In the genomic region with DNA sequence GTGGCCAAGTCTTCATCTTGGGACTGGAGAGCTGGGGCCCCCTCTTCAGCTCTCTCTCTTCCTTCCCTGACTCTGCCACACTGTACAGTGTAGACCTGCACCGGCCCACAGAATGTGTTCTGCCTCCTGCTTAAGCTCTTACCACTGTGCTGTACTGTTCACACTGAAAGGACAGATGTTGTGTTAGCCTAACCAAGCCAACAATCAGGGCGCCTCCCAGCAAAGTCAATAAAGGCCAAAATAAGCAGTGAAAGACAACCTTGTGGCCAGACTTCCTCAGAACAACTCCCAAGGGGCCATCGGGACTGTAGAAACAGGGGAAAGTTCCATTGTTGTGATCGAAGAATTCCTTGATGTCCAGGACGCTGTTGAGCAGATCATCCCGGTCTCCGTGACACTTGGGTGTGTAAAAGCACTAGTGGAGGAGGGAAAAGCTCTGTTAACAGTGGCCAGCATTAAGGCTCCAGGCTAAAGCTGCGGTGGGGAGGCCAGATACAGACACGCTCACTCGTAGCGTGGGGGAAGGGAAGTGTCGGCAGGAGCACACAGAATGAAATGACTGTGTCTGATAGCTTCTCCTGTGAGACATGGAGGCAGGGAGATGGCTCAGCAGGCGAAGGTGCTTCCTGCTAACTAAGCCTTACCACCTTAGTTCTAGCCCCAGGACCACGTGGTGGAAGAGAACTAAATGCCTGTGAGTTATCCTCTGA, we compare ENCODE assay signal across 13 mouse cellular contexts. TPM values are rescaled to one million over a fixed set of nuclear protein-coding genes. Genes with fewer than 3 reads are reported as not detected.
A peak's percentile ranks its signal among the peaks of the same experiment; 100 is the strongest.
DNase-seq lines count a peak whose midpoint lies in the region; ATAC-seq and TF ChIP-seq lines count a peak whose summit lies in the region.
"Had no signal": no experiment of that assay in that cellular context is flagged by ENCODE, and none has a peak within 500 bp of the region (broad histone marks: within the 10 kb centered on the region; RNA-seq: fewer than 3 reads in every experiment).

No protein-coding gene starts in this region.

- H3K4me3 ChIP-seq in CH12.LX (replicated peaks in 1 of 3; ENCODE audit: low read depth in 2 of 3, low read length in 2 of 3, poor library complexity in 1 of 3), result peak overlapping the region in 1 of 3 experiments; percentile 5
- H3K4me3 ChIP-seq in heart, embryonic 10.5 days, result 0 out of 2 replicates have a peak overlapping the region, but pooled peaks have one; percentile 15
- no peak overlapping the region for H3K4me3 ChIP-seq in liver, embryonic 12.5 days
- H3K4me3 ChIP-seq: forebrain, embryonic 12.5 days had no signal

- no peaks in the 10 kb centered on the region for H3K79me2 ChIP-seq in CH12.LX (replicated peaks; ENCODE audit: control insufficient read depth, extremely low read depth, insufficient read depth, poor library complexity, severe bottlenecking)

- H3K27ac ChIP-seq in CH12.LX (ENCODE audit: insufficient read depth, low read depth), result 0 out of 2 replicates have a peak overlapping the region, but pooled peaks have one; percentile 16
- no peak overlapping the region for H3K27ac ChIP-seq in heart, embryonic 10.5 days
- no peak overlapping the region for H3K27ac ChIP-seq in liver, embryonic 12.5 days
- H3K27ac ChIP-seq: forebrain, embryonic 12.5 days had no signal

- intact Hi-C loops in gastrocnemius, postnatal 14 days (cut with DNase I; ENCODE audit: low total_unique reads), result no loop called here
- intact Hi-C loops in gastrocnemius, postnatal 36 days (cut with DNase I), result loop anchor here (5.0 kb wide), 1 partner anchor 35 kb away; no protein-coding TSS in a partner anchor
- intact Hi-C loops in left cerebral cortex, postnatal 4 days (cut with DNase I), result no loop called here

- dilution Hi-C loops in CH12.LX (cut with MboI; ENCODE audit: extremely low pct_ligation_motif_present, extremely low pct_unique_long_range_greater_than_20kb, low sequenced_read_pairs), result no loop called here

- TF ChIP-seq POLR2A in CH12.LX (IDR thresholded peaks at IDR 0.05; ENCODE audit: low read depth, low read length), result no peak

- H3K27me3 ChIP-seq in CH12.LX (replicated peaks), result no peaks in the 10 kb centered on the region
- no peaks in the 10 kb centered on the region for H3K27me3 ChIP-seq in heart, embryonic 10.5 days (ENCODE audit: insufficient read depth, poor library complexity, severe bottlenecking)
- H3K27me3 ChIP-seq in liver, embryonic 12.5 days (replicated peaks), result no peaks in the 10 kb centered on the region; the same call in 1 of the 2 replicates
- H3K27me3 ChIP-seq: forebrain, embryonic 12.5 days; Patski had no signal

- no peak for TF ChIP-seq CTCF in CH12.LX (conservative IDR thresholded peaks at IDR 0.05 in 1 of 2, IDR thresholded peaks at IDR 0.05 in 1 of 2; ENCODE audit: low read depth in 2 of 2, low read length in 2 of 2)

- 56% methylated on average over 14 of the region's 14 CpGs for WGBS in heart, embryonic 10.5 days
- 60% methylated on average over 14 of the region's 14 CpGs for WGBS in liver, embryonic 12.5 days (ENCODE audit: insufficient replicate concordance)

- no peaks in the 10 kb centered on the region for H3K9me3 ChIP-seq in CH12.LX (replicated peaks; ENCODE audit: low read length)
- H3K9me3 ChIP-seq in heart, embryonic 10.5 days, result no peaks in the 10 kb centered on the region
- H3K9me3 ChIP-seq in liver, embryonic 12.5 days (replicated peaks), result no peaks in the 10 kb centered on the region
- H3K9me3 ChIP-seq: forebrain, embryonic 12.5 days had no signal

- H3K4me2 ChIP-seq in CH12.LX (ENCODE audit: insufficient read depth, low read depth, poor library complexity, severe bottlenecking), result peak overlapping the region; percentile 6; the same call in 1 of the 2 replicates
- H3K4me2 ChIP-seq in liver, embryonic 12.5 days, result no peak overlapping the region
- H3K4me2 ChIP-seq: forebrain, embryonic 12.5 days had no signal

- no peak for ATAC-seq in liver, embryonic 12.5 days
- ATAC-seq: Patski had no signal

- peak; percentile 53 for TF ChIP-seq EP300 in CH12.LX (IDR thresholded peaks at IDR 0.05; ENCODE audit: low read length)

- peak overlapping the region; percentile 11; the same call in 1 of the 2 replicates for H3K9ac ChIP-seq in CH12.LX (ENCODE audit: insufficient read depth, low read depth)
- no peak overlapping the region for H3K9ac ChIP-seq in liver, embryonic 12.5 days
- H3K9ac ChIP-seq: forebrain, embryonic 12.5 days had no signal

- TF ChIP-seq RAD21 in CH12.LX (IDR thresholded peaks at IDR 0.05; ENCODE audit: low read depth, low read length), result no peak; the same call in 1 of the 2 replicates

- H3K4me1 ChIP-seq in CH12.LX (ENCODE audit: control insufficient read depth in 1 of 2, insufficient read depth in 2 of 2), result peaks cover 19 to 33% of the 10 kb centered on the region in 2 experiments
- peaks cover 9% of the 10 kb centered on the region for H3K4me1 ChIP-seq in heart, embryonic 10.5 days
- H3K4me1 ChIP-seq in liver, embryonic 12.5 days, result no peaks in the 10 kb centered on the region
- H3K4me1 ChIP-seq: forebrain, embryonic 12.5 days had no signal

- H3K36me3 ChIP-seq in CH12.LX (replicated peaks in 1 of 2; ENCODE audit: control insufficient read depth in 1 of 2, insufficient read depth in 1 of 2, low read length in 1 of 2), result peaks cover 0 to 6% of the 10 kb centered on the region in 2 experiments
- H3K36me3 ChIP-seq in heart, embryonic 10.5 days, result no peaks in the 10 kb centered on the region
- H3K36me3 ChIP-seq in liver, embryonic 12.5 days, result no peaks in the 10 kb centered on the region
- H3K36me3 ChIP-seq: forebrain, embryonic 12.5 days had no signal

- peak; percentile 29 for DNase-seq in gastrocnemius, postnatal 14 days
- no peak for DNase-seq in gastrocnemius, postnatal 36 days
- DNase-seq in CH12.LX (ENCODE audit: extremely low read depth), result peak; percentile 77
- DNase-seq in heart, embryonic 10.5 days (ENCODE audit: low spot score), result peak; percentile 54
- DNase-seq in kidney, postnatal 10 days, result peak; percentile 38
- DNase-seq in B cell, adult 2 months, result no peak
- no peak for DNase-seq in left cerebral cortex, postnatal 4 days
- DNase-seq: thymus, adult 2 months had no signal

- in situ Hi-C loops in CH12.LX (cut with MboI; ENCODE audit: low pct_ligation_motif_present, low pct_unique_long_range_greater_than_20kb, low sequenced_read_pairs), result no loop called here

TF ChIP-seq in CH12.LX, 34 proteins besides CTCF, POLR2A, EP300 and RAD21 (continues in another document):
- TF ChIP-seq USF2 (conservative IDR thresholded peaks at IDR 0.05; ENCODE audit: low read depth, low read length) (no peak), E2F4 (IDR thresholded peaks at IDR 0.05; ENCODE audit: insufficient replicate concordance, low read depth, low read length) (no peak), CHD2 (IDR thresholded peaks at IDR 0.05; ENCODE audit: low read length) (peak; percentile 81), MAZ (IDR thresholded peaks at IDR 0.05; ENCODE audit: low read depth, low read length) (0 out of 2 replicates have a peak, but pooled peaks have one; percentile 24), RCOR1 (conservative IDR thresholded peaks at IDR 0.05; ENCODE audit: low read depth, low read length) (no peak), NRF1 (IDR thresholded peaks at IDR 0.05; ENCODE audit: low read depth, low read length) (no peak), GABPA (IDR thresholded peaks at IDR 0.05; ENCODE audit: insufficient replicate concordance, low read depth, low read length) (no peak), JUN (IDR thresholded peaks at IDR 0.05; ENCODE audit: insufficient read depth, low read depth, low read length) (no peak), JUND (conservative IDR thresholded peaks at IDR 0.05; ENCODE audit: low read depth, low read length) (peak; percentile 35; the same call in 1 of the 2 replicates), MYC (IDR thresholded peaks at IDR 0.05; ENCODE audit: low read depth, low read length) (peak; percentile 86), CHD1 (IDR thresholded peaks at IDR 0.05; ENCODE audit: low read depth, low read length) (no peak), IRF4 (IDR thresholded peaks at IDR 0.05; ENCODE audit: low read depth, low read length) (peak; percentile 59), PAX5 (IDR thresholded peaks at IDR 0.05; ENCODE audit: low read length) (no peak), BHLHE40 (IDR thresholded peaks at IDR 0.05; ENCODE audit: low read depth, low read length) (peak; percentile 53), ELF1 (IDR thresholded peaks at IDR 0.05; ENCODE audit: low read depth, low read length) (no peak), MAFK (IDR thresholded peaks at IDR 0.05; ENCODE audit: insufficient replicate concordance, low read length) (no peak), HCFC1 (IDR thresholded peaks at IDR 0.05; ENCODE audit: low read depth, low read length) (no peak; the same call in 1 of the 2 replicates), MAX (IDR thresholded peaks at IDR 0.05; ENCODE audit: low read length) (peak; percentile 87)

RNA-seq across cellular contexts. Expression of a gene that starts 19.7 kb away (rescaled TPM):
- not detected for total RNA-seq in gastrocnemius, postnatal 14 days (2021)
- total RNA-seq in gastrocnemius, postnatal 36 days (2021), result under 1 TPM in 1 of 2 experiments, not detected in 1; 0.35 TPM
- total RNA-seq in CH12.LX (2012; rRNA removed) (1.0 and 1.3 TPM in 2 replicates), CH12.LX (2014; rRNA removed) (2.2 and 2.4 TPM in 2 replicates)
- 4.7 and 5.2 TPM in 2 replicates for polyA plus RNA-seq in CH12.LX (2012; ENCODE audit: insufficient read length, low read depth)
- not detected in 2 replicates for polyA plus RNA-seq in heart, embryonic 10.5 days (2016; fragmentation: Nextera tagmentation; extraction: Ambion mirVana)
- polyA plus RNA-seq in liver, embryonic 12.5 days (2016; fragmentation: Nextera tagmentation; extraction: Ambion mirVana), result not detected in 2 replicates
- under 1 TPM in 1 of 2 experiments, not detected in 1; 0.60 TPM for total RNA-seq in left cerebral cortex, postnatal 4 days (2021)
- total RNA-seq: hematopoietic stem cell, adult 5-6 weeks had no signal
- polyA plus RNA-seq: cortical plate, adult 2 months; forebrain, embryonic 12.5 days; Patski had no signal

RNA-seq across cellular contexts. Expression of a gene that starts 37.7 kb away (rescaled TPM):
- total RNA-seq in gastrocnemius, postnatal 14 days (2021), result 10 to 100 TPM; 17.9 to 19.8 TPM
- total RNA-seq in gastrocnemius, postnatal 36 days (2021), result 10 to 100 TPM; 25.8 TPM
- 40.9 and 43.2 TPM in 2 replicates for total RNA-seq in CH12.LX (2012; rRNA removed)
- total RNA-seq in CH12.LX (2014; rRNA removed), result 96.3 and 101 TPM in 2 replicates
- 40.3 and 45.5 TPM in 2 replicates for polyA plus RNA-seq in CH12.LX (2012; ENCODE audit: insufficient read length, low read depth)
- polyA plus RNA-seq in heart, embryonic 10.5 days (2016; fragmentation: Nextera tagmentation; extraction: Ambion mirVana), result 31.4 and 40.2 TPM in 2 replicates
- 29.8 and 31.8 TPM in 2 replicates for polyA plus RNA-seq in liver, embryonic 12.5 days (2016; fragmentation: Nextera tagmentation; extraction: Ambion mirVana)
- 10 to 100 TPM; 55.2 to 60.8 TPM for total RNA-seq in left cerebral cortex, postnatal 4 days (2021)

RNA-seq across cellular contexts. Expression of a gene that starts 56.9 kb away (rescaled TPM):
- total RNA-seq in gastrocnemius, postnatal 14 days (2021), result 100 to 1,000 TPM; 112 to 137 TPM
- 100 to 1,000 TPM; 205 to 239 TPM for total RNA-seq in gastrocnemius, postnatal 36 days (2021)
- 16.6 and 18.1 TPM in 2 replicates for total RNA-seq in CH12.LX (2012; rRNA removed)
- total RNA-seq in CH12.LX (2014; rRNA removed), result 25.6 and 37.0 TPM in 2 replicates
- 27.4 and 43.8 TPM in 2 replicates for polyA plus RNA-seq in CH12.LX (2012; ENCODE audit: insufficient read length, low read depth)
- polyA plus RNA-seq in heart, embryonic 10.5 days (2016; fragmentation: Nextera tagmentation; extraction: Ambion mirVana), result 45.6 and 65.3 TPM in 2 replicates
- polyA plus RNA-seq in liver, embryonic 12.5 days (2016; fragmentation: Nextera tagmentation; extraction: Ambion mirVana), result 28.0 and 33.4 TPM in 2 replicates
- 100 to 1,000 TPM; 102 to 128 TPM for total RNA-seq in left cerebral cortex, postnatal 4 days (2021)

Comparison
In these comparisons a context has a peak if more than half of its experiments do, and no peak if none do; other contexts are left out.
1. DNase-seq: peak in gastrocnemius, postnatal 14 days (single experiment), CH12.LX (single experiment), heart, embryonic 10.5 days (single experiment) and kidney, postnatal 10 days (single experiment); none in gastrocnemius, postnatal 36 days (0 of 2), B cell, adult 2 months (0 of 2) and left cerebral cortex, postnatal 4 days (single experiment).